Comparison of ENCODE assay signal across 9 mouse cellular contexts in genomic region chr2:49744251-49745093, GRCm38 (mm10). TPM values are rescaled to one million over a fixed set of nuclear protein-coding genes. Genes with fewer than 3 reads are reported as not detected.
A peak's percentile ranks its signal among the peaks of the same experiment; 100 is the strongest.
DNase-seq lines count a peak whose midpoint lies in the region; ATAC-seq and TF ChIP-seq lines count a peak whose summit lies in the region.
"Had no signal": no experiment of that assay in that cellular context is flagged by ENCODE, and none has a peak within 500 bp of the region (broad histone marks: within the 10 kb centered on the region; RNA-seq: fewer than 3 reads in every experiment).

No protein-coding gene starts in this region.

- no peak overlapping the region; the same call in 1 of the 2 replicates for H3K27ac ChIP-seq in liver, adult 2 months (replicated peaks; ENCODE audit: insufficient read depth, low read depth, low read length)
- peak overlapping the region; percentile 70 for H3K27ac ChIP-seq in forebrain, embryonic 14.5 days (ENCODE audit: low read depth, low read length)
- peak overlapping the region; percentile 63 for H3K27ac ChIP-seq in neural tube, embryonic 14.5 days (ENCODE audit: low read depth, low read length)

- DNase-seq in liver, adult 2 months (ENCODE audit: extremely low read depth, low read depth, low spot score): peak; percentile 29
- DNase-seq in liver: no peak
- peak; percentile 20 for DNase-seq in adrenal gland, postnatal 25 days
- DNase-seq in forebrain, embryonic 14.5 days (ENCODE audit: low spot score): no peak
- no peak for DNase-seq in frontal cortex, postnatal 10 days (ENCODE audit: low spot score in 2 of 2)
- DNase-seq in urinary bladder, postnatal 25 days (ENCODE audit: low spot score): no peak
- DNase-seq: thymus, postnatal 36 days had no signal

- H3K9me3 ChIP-seq in forebrain, embryonic 14.5 days (replicated peaks; ENCODE audit: control insufficient read depth, low read length): no peaks in the 10 kb centered on the region
- H3K9me3 ChIP-seq in neural tube, embryonic 14.5 days (ENCODE audit: control insufficient read depth, low read length): no peaks in the 10 kb centered on the region

- no peak for TF ChIP-seq POLR2A in liver, adult 2 months (IDR thresholded peaks at IDR 0.05; ENCODE audit: extremely low read depth, insufficient read depth, low read length)

- no peak for TF ChIP-seq CTCF in liver, adult 2 months (IDR thresholded peaks at IDR 0.05; ENCODE audit: low read depth, low read length)

- H3K4me3 ChIP-seq in liver, adult 2 months (ENCODE audit: insufficient read depth, low read depth, low read length): no peak overlapping the region; the same call in 1 of the 2 replicates
- no peak overlapping the region for H3K4me3 ChIP-seq in forebrain, embryonic 14.5 days (ENCODE audit: low read depth, low read length)
- no peak overlapping the region for H3K4me3 ChIP-seq in neural tube, embryonic 14.5 days (ENCODE audit: low read depth, low read length)

- no peaks in the 10 kb centered on the region for H3K79me2 ChIP-seq in liver, adult 2 months (ENCODE audit: control insufficient read depth, insufficient read depth, low read length)

- no peaks in the 10 kb centered on the region for H3K36me3 ChIP-seq in liver, adult 2 months (ENCODE audit: control insufficient read depth, insufficient read depth, low read length)
- H3K36me3 ChIP-seq in forebrain, embryonic 14.5 days (ENCODE audit: control insufficient read depth, insufficient read depth, low read length): peaks cover 92% of the 10 kb centered on the region
- H3K36me3 ChIP-seq in neural tube, embryonic 14.5 days (ENCODE audit: control insufficient read depth, insufficient read depth, low read length): peaks cover 38% of the 10 kb centered on the region

- 60% methylated on average over 11 of the region's 11 CpGs for WGBS in liver, adult 2 months
- WGBS in forebrain, embryonic 14.5 days: 68% methylated on average over 11 of the region's 11 CpGs
- 33% methylated on average over 11 of the region's 11 CpGs for WGBS in neural tube, embryonic 14.5 days

- H3K9ac ChIP-seq in liver, adult 2 months (ENCODE audit: low read depth, low read length): no peak overlapping the region
- no peak overlapping the region for H3K9ac ChIP-seq in forebrain, embryonic 14.5 days (ENCODE audit: low read length)
- no peak overlapping the region for H3K9ac ChIP-seq in neural tube, embryonic 14.5 days (replicated peaks; ENCODE audit: low read depth, low read length)

- no peak overlapping the region for H3K4me2 ChIP-seq in forebrain, embryonic 14.5 days (ENCODE audit: low read length)
- H3K4me2 ChIP-seq in neural tube, embryonic 14.5 days (ENCODE audit: low read depth, low read length): no peak overlapping the region

- no peaks in the 10 kb centered on the region for H3K27me3 ChIP-seq in liver, adult 2 months (ENCODE audit: control insufficient read depth, insufficient read depth, low read length)
- H3K27me3 ChIP-seq in forebrain, embryonic 14.5 days (replicated peaks; ENCODE audit: control insufficient read depth, insufficient read depth, low read length): no peaks in the 10 kb centered on the region
- H3K27me3 ChIP-seq in neural tube, embryonic 14.5 days (ENCODE audit: control insufficient read depth, insufficient read depth, low read length): no peaks in the 10 kb centered on the region

- no peaks in the 10 kb centered on the region for H3K4me1 ChIP-seq in liver, adult 2 months (ENCODE audit: control insufficient read depth, insufficient read depth, low read length)
- H3K4me1 ChIP-seq in forebrain, embryonic 14.5 days (ENCODE audit: control insufficient read depth, insufficient read depth, low read length): peaks cover 8% of the 10 kb centered on the region; the same call in 1 of the 2 replicates
- H3K4me1 ChIP-seq in neural tube, embryonic 14.5 days (ENCODE audit: control insufficient read depth, insufficient read depth, low read length): peaks cover 34% of the 10 kb centered on the region

- 0 out of 2 replicates have a peak, but pooled peaks have one; percentile 2 for ATAC-seq in forebrain, embryonic 14.5 days
- no peak for ATAC-seq in neural tube, embryonic 14.5 days (ENCODE audit: low read depth)

RNA-seq across cellular contexts. Expression of gene Lypd6b, which starts 43.0 kb away (rescaled TPM):
- not detected in 2 replicates for total RNA-seq in liver, adult 2 months (2014; rRNA removed)
- not detected in 2 replicates for polyA plus RNA-seq in liver, adult 2 months (2012; rRNA removed)
- 1.2 and 1.9 TPM in 2 replicates for total RNA-seq in adrenal gland, postnatal 25 days (2021)
- 8.7 and 10.7 TPM in 2 replicates for polyA plus RNA-seq in forebrain, embryonic 14.5 days (2014; fragmentation: Nextera tagmentation; extraction: Ambion mirVana)
- 14.1 and 24.6 TPM in 2 replicates for polyA plus RNA-seq in neural tube, embryonic 14.5 days (2014; fragmentation: Nextera tagmentation; extraction: Ambion mirVana)
- total RNA-seq: gastrocnemius, adult 8-10 months had no signal

Comparison
In these comparisons a context has a peak if more than half of its experiments do, and no peak if none do; other contexts are left out.
1. DNase-seq: peak in liver, adult 2 months (single experiment) and adrenal gland, postnatal 25 days (single experiment); none in liver (single experiment), forebrain, embryonic 14.5 days (single experiment), frontal cortex, postnatal 10 days (0 of 2) and urinary bladder, postnatal 25 days (single experiment).